Mouse (Mus musculus) kidney, postnatal 36 days (tissue): ENCODE results near the gene Myadml2.

ENCODE experiments used
- DNase-seq, 2 experiments: peaks; one replicate each; pipeline ENCODE4 v3.0.0; 2021 to 2022; ENCODE audit warnings: mixed read lengths in 2 of 2

Gene Myadml2

GRCm38 (mm10) chr11:120608241-120609034 lies 39.5 kb downstream of the Myadml2 start, which contains the start of gene Npb:
Gene Npb, plus strand, starts transcription at chr11:120608477.
- no peak for DNase-seq

DNA sequence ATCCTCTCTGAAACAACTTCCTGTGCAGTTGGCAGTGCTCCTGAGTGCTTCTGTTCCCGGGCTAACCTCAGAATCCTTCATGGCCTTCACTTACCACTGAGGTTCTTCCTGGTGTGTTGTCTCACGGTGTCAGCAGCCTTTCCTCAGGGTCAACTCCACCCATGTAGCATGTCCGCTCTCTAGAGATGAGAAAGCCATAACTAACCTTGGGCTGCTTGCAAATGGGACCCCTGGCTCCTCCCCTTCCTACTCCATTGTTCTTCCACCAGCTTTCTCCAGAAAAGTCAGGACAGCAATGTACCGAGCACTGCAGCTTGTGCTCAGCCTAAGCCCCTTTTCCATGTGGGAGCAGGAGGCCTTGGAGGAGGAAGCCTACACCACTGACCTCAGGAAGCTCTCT lies 41.2 kb downstream of the Myadml2 start:
- no peak for DNase-seq

GRCm38 (mm10) chr11:120605667-120606066 lies 42.3 kb downstream of the Myadml2 start:
- no peak for DNase-seq

DNA sequence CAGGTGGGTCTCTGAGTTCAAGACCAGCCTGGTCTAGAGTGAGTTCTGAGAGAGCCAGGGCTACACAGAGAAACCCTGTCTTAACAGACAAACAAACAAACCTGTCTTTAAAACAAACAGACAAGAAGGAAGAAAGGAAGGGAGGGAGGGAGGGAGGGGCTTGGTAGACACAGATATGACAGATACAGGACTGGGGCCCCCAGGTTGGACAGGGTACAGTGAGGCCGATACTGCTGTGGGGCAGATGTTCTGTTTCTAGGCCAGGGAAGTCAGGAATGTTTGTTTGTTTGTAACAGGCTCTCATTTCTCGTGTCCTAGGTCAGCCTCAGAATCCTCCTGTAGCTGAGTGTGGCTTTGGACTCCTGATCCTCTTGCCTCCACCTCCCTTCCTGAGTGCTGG lies 44.4 kb downstream of the Myadml2 start:
- no peak for DNase-seq

GRCm38 (mm10) chr11:120600716-120601115 lies 47.2 kb downstream of the Myadml2 start:
- DNase-seq, result no peak

- no peak for DNase-seq
Observed at GRCm38 (mm10) chr11:120598990-120599549, 48.9 kb downstream of the Myadml2 start.

DNA sequence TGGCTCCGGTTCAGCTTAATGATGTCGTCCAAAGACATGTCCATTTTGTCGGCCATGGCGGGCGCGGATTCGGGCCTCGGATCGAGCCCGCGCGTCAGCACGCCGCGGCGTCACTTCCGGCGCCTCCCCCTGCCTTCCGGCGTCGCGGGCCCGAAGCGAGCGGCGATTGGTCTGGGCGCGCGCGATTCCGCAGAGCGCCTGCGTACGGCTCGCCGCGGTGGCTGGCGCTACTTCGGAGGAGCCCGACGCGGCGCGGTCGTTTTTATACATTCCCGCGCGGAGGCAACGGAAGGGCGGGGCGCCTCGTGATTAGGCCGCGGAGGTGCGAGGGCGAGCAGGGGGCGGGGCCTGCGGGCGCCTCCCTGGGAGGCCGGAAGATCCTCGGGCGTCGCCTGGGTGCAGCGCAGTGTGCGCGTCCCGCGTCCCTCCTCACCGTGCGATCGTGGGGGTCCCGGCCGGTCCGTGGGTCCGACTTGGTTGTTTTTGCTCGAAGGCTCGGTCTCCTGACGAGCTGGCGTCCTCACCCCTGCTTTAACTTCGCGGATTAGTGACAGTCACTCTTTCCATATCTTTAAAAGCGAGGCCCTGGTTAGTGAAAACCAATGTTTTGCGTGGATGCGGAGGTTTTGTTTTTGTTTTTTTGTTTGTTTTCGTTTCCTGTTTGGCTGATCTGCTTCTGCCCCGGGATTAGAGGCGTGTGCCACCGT lies 49.5 kb downstream of the Myadml2 start, which contains the start of the genes Alyref and Anapc11:
Gene Alyref (minus strand): TSS at position 83 of the 707 bp plus-strand sequence.
Gene Anapc11 (plus strand): TSS at position 139 of the 707 bp plus-strand sequence.
- peak; percentile 95 to 97 for DNase-seq

DNA sequence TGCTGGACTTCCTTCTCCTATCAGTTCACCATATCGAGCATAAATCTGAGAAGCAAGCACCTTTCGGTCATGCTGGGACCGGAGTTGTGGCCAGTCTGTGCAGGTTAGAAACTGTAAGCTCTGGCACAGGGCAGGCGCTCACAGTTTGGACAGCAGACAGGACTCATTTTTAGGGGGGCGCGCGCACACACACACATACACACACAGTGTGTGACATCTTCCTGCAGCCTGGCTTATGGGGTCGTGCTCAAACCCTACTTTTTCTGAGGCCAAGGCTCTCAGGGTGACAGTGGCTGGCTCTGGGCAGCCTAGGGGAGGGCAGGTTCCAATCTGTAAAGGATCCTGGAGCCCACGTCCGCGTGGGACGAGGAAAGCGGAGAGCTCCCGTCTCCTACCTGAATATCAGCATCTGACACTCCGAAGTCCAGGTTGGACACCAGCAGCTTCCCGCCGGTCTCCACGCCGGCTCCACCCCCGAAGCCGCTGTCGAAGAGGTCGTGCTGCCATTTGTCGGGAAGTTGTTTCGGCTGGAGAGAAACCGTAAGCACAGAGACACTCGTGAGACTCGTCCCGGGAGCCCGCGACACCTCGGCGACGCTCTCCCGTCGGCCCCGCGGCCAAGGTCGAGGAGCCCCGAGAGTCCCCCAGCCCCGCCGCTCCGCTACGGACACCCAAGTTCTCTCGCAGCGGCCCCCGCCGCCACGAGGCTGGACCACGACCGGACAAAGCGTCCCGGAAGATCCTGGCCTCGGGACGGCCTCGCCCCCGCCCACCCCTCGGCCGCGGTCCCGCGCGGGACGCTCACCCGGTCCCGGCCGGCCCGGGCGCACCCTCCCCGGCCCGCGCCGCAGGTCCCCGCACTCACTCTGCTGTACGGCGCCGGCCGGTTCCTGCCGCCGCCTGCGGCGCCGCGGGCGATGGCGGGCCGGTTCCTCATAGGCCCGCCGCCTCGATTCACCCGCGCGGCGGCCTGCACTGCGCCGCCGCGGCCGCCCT lies 50.4 kb downstream of the Myadml2 start:
- peak in 1 of 2 experiments; percentile 61 for DNase-seq
